Mouse (Mus musculus) E14TG2a.4 (cell line): ENCODE data around the gene Ksr1.
A peak's percentile ranks its signal among the peaks of the same experiment; 100 is the strongest.

Source experiments
- H3K27me3 ChIP-seq: 2 replicates; pipeline ENCODE4 v1.6.1; 2014; ENCODE audit warnings: low read length, control low read depth; ENCODE audit not compliant: insufficient read depth
- H3K36me3 ChIP-seq: 2 replicates; pipeline ENCODE4 v1.6.1; 2014; ENCODE audit warnings: low read length, control low read depth; ENCODE audit not compliant: insufficient read depth
- H3K4me1 ChIP-seq: replicated peaks from 2 replicates; pipeline ENCODE4 v1.6.1; 2014; ENCODE audit warnings: low read depth, low read length, control low read depth
- H3K4me3 ChIP-seq: replicated peaks from 2 replicates; pipeline ENCODE4 v1.5.1; 2014; ENCODE audit warnings: mild to moderate bottlenecking, low read length
- H3K9me3 ChIP-seq: 2 replicates; pipeline ENCODE4 v1.6.1; 2014; ENCODE audit warnings: low read length, control low read depth
- CTCF ChIP-seq: conservative IDR thresholded peaks from 2 replicates; pipeline ENCODE4 v1.5.1; 2014; ENCODE audit warnings: low read length
- NANOG ChIP-seq: IDR thresholded peaks from 2 replicates; pipeline ENCODE4 v1.6.1; 2014; ENCODE audit warnings: borderline replicate concordance, low read length, mixed read lengths
- POU5F1 ChIP-seq: IDR thresholded peaks from 2 replicates; pipeline ENCODE4 v1.6.1; 2014; ENCODE audit warnings: low read length, borderline replicate concordance

Ksr1 gene

DNA sequence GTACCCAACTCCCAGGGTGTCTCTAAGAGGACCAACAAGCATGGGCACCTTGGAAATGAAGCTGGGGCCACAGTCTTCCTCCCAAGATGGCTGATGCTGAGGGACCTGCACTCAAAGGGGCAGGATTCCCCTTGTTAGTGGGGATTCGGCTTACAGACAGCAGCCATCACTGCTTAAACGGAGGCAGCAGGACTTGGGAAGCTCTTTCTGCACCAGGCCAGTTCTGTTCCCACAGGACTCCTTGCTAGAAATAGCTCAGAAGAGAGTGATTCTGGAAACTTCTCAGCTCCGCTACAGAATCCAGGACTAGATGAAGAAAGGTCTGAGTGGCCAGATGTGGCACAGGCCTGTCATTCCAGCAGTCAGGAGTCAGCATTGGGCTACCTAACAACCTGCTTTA, 19.2 kb downstream of the Ksr1 start:
- no peaks in the 10 kb centered on the region for H3K36me3 ChIP-seq
- H3K9me3 ChIP-seq, result no peaks in the 10 kb centered on the region
- peaks cover 70% of the 10 kb centered on the region for H3K4me1 ChIP-seq
- no peak for TF ChIP-seq CTCF
- TF ChIP-seq NANOG, result no peak
- TF ChIP-seq POU5F1, result no peak
- H3K4me3 ChIP-seq, result no peak overlapping the region
- H3K27me3 ChIP-seq, result no peaks in the 10 kb centered on the region

DNA sequence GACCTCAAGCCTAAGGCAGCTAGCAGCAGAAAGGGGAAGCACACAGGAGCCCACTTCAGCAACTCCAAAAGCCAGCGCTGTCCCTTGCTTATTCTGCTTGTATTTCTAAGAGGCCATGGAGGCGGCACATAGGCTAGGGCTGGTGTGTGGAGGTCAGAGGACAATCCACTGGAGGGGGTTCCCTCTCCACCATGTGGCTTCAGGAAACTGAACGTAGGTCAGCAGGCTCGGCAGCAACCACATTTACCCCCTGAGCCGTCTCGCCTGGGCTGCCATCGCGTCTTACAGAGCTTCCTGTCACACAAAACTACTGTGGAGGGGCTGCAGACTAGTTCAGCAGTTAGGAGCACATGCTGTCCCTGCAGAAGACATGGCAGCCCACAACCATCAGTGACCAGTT, 20.4 kb downstream of the Ksr1 start:
- Histone ChIP-seq H3K4me1 (peaks cover 65% of the 10 kb centered on the region), H3K9me3 (no peaks in the 10 kb centered on the region), H3K27me3 (no peaks in the 10 kb centered on the region), H3K36me3 (no peaks in the 10 kb centered on the region), H3K4me3 (no peak overlapping the region)
- no peak for TF ChIP-seq CTCF
- no peak for TF ChIP-seq NANOG
- TF ChIP-seq POU5F1, result no peak

DNA sequence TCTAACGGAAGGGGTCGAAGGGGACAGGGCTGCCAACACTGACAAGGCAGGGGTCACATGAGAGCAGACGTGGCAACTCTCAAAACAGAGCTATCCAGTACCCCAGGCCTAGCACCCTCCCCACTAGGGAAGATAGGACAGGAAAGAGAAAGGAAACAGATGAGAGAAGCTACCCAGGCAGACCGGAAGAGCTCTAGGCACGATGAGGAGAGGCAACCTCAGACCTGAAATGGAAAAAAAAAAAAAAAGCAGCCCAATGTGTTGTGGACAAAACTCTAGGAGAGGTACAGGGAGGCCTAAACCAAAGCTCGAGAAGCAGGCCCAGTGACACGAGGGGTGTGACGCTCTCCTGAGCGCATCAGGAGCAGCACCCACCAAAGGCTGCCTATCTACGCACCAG, 23.7 kb downstream of the Ksr1 start:
- peaks cover 54% of the 10 kb centered on the region for H3K4me1 ChIP-seq
- H3K9me3 ChIP-seq, result no peaks in the 10 kb centered on the region
- no peak overlapping the region for H3K4me3 ChIP-seq
- TF ChIP-seq POU5F1, result no peak
- no peak for TF ChIP-seq NANOG
- TF ChIP-seq CTCF, result no peak
- no peaks in the 10 kb centered on the region for H3K27me3 ChIP-seq
- no peaks in the 10 kb centered on the region for H3K36me3 ChIP-seq

DNA sequence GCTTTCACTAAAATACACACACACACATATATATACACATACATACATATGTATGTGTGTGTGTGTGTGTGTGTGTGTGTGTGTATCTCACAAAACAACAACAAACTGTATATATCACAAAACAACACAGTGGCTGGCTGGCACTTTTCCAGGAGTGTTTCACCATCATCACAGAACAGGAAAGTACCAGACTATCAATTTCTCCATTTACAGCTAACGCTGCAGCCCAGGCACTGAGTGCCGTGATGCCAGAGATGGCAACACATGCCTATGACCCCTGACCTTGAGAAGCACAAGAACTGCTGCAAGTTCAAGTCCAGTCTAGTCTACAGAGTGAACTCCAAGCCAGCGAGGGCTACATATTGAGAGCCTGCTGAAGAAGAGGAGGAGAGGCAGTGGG, 26.1 kb downstream of the Ksr1 start:
- H3K4me1 ChIP-seq, result peaks cover 36% of the 10 kb centered on the region
- TF ChIP-seq NANOG (no peak), CTCF (no peak), POU5F1 (no peak)
- H3K4me3 ChIP-seq, result no peak overlapping the region
- no peaks in the 10 kb centered on the region for H3K36me3 ChIP-seq
- no peaks in the 10 kb centered on the region for H3K27me3 ChIP-seq
- H3K9me3 ChIP-seq, result no peaks in the 10 kb centered on the region

DNA sequence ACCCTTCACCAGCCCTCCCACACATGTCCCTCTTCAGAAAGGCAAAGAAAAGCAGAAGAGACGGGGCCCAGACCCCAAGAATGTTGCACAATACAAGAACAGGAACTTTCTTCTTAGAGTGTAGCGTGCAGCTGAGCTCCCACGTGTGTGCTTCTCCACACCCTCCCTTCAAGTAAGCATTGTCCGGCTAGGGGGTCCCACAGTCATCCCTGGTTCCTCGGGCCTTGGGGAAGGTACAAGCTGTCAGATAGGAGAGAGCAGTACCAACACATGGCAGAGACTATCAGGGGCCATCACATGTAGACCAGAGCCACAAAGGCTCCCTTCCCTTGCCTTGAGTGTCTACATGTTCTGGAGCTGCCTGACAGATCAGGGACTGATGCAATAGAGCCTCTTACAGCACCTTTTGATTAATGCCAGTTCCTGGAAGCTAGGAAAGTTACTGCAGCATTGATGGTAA, 27.3 kb downstream of the Ksr1 start:
- Histone ChIP-seq H3K4me1 (peaks cover 41% of the 10 kb centered on the region), H3K27me3 (no peaks in the 10 kb centered on the region), H3K9me3 (no peaks in the 10 kb centered on the region), H3K36me3 (no peaks in the 10 kb centered on the region), H3K4me3 (no peak overlapping the region)
- TF ChIP-seq NANOG (no peak), POU5F1 (no peak)

DNA sequence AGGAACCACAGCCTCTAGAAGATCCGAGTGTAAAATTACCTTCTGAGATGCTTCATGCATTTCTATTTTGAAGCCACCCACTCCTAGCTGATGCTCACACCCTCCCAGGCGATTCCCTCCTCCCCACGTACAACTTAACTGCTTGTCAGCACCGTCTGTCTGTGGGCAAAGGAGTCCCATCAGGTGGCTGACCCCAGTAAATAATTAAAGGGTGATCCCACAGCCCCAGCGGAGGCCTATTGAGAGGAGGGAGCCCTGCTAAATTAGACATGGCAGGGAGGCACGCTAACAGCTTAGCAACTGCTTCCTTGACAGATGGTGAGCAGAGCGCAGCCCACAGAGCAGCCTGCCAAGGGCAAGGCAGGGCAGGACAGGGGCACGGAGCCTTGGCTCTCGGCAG, 29.5 kb downstream of the Ksr1 start:
- Histone ChIP-seq H3K4me1 (peaks cover 51% of the 10 kb centered on the region), H3K36me3 (no peaks in the 10 kb centered on the region), H3K27me3 (no peaks in the 10 kb centered on the region), H3K4me3 (no peak overlapping the region), H3K9me3 (no peaks in the 10 kb centered on the region)
- TF ChIP-seq CTCF, result no peak
- no peak for TF ChIP-seq NANOG
- TF ChIP-seq POU5F1, result no peak

DNA sequence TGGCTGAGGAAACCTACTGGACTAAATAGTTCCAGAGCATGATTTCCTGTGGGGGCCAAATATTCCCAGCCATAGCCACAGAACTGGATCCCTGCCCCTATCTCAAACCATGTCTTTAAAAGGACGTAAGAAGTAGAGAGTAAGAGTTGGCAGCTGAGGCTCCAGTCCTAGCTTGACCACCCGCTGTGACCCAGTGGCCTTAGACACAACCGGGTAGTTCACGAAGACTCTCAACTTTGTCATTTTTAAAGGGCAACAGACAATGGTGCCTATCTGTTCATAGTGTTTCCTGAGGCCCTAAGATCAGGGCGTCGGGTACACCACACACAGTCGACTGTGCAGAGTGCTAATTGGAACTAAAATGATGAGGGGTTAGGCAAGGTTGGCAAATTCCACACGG, 30.5 kb downstream of the Ksr1 start:
- H3K9me3 ChIP-seq, result no peaks in the 10 kb centered on the region
- H3K4me1 ChIP-seq, result peaks cover 44% of the 10 kb centered on the region
- no peaks in the 10 kb centered on the region for H3K27me3 ChIP-seq
- H3K36me3 ChIP-seq, result no peaks in the 10 kb centered on the region
- no peak overlapping the region for H3K4me3 ChIP-seq
- TF ChIP-seq POU5F1 (no peak), NANOG (no peak), CTCF (no peak)

DNA sequence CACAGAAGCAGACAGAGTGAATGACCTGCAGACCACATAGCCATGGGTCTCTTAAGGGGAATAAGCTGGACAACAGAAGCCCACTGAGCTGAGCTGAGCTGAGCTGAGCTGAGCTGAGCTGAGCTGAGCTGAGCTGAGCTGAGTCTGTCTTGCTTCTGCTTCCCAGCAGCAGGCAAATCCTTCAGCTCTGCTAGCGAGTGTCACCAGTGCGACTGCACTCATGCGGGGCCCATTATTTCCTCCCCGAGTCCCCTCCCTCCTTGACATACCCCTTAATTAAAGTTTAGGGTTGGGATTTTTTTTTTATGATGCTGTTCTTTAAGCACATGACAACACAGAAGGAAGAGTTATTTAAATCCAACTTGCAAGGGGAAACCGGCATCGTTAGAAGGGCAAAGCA, 32.1 kb downstream of the Ksr1 start:
- H3K36me3 ChIP-seq, result no peaks in the 10 kb centered on the region
- H3K4me3 ChIP-seq, result no peak overlapping the region
- peaks cover 32% of the 10 kb centered on the region for H3K4me1 ChIP-seq
- H3K9me3 ChIP-seq, result no peaks in the 10 kb centered on the region
- no peaks in the 10 kb centered on the region for H3K27me3 ChIP-seq
- no peak for TF ChIP-seq POU5F1
- TF ChIP-seq CTCF, result no peak
- TF ChIP-seq NANOG, result no peak

DNA sequence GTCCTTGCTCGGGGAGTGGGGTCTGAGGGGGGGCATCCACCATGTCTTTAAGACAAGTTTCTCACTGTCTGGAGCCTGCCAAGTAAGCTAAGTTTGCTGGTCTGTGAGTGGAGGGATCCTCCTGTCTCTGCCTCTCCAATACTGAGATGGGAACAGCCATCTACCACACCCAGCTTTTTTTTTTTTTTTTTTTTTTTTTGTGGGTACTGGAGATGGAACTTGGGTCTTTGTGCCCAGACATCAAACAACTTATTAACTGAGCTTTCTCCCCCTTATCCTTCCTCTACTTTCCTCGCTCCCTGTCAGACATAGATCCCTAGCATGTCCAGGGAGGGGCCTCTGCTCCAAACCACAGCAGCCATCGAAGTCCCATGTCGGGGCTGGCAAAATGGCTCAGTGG, 32.8 kb downstream of the Ksr1 start:
- H3K4me1 ChIP-seq, result peaks cover 25% of the 10 kb centered on the region
- no peaks in the 10 kb centered on the region for H3K36me3 ChIP-seq
- H3K27me3 ChIP-seq, result no peaks in the 10 kb centered on the region
- no peaks in the 10 kb centered on the region for H3K9me3 ChIP-seq
- no peak for TF ChIP-seq NANOG
- TF ChIP-seq CTCF, result no peak
- H3K4me3 ChIP-seq, result no peak overlapping the region

DNA sequence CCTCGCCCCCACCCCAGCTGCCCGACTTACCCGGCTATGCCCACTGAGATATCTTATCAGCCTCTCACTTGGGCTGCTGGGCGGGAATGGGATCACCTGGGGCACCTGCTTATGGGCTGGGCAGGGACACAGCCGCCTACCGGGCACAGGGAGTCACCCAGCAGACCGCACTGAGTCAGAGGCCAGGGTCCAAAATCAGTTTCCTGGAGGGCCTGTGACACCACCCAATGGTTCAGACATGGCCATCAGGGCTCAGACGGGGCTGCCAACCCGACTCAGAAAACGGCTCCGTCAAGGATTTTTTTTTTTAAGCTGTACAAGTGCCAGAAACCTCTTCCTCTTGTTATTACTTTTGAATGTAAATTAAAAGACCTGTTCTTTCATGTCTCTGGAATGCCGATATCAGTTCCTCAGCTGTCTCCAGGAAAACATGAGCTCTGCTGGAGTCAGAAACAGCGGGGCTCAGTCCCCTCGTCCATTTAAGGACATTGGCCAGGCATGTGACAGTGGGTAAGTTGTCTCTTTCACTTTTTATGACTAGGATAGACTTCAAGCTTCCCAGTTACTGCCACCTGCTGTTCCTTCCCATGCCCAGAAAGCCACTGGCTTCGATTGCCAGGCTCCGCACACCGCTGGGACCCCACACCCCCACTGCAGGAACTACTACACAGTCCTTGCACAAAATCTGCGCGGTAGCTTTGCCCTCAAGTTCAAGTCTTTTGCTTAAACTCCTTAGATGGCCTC, 33.5 kb downstream of the Ksr1 start:
- no peaks in the 10 kb centered on the region for H3K9me3 ChIP-seq
- TF ChIP-seq POU5F1, result no peak
- TF ChIP-seq CTCF, result no peak
- no peak for TF ChIP-seq NANOG
- peaks cover 25% of the 10 kb centered on the region for H3K4me1 ChIP-seq
- no peaks in the 10 kb centered on the region for H3K36me3 ChIP-seq
- peak overlapping the region; percentile 46 for H3K4me3 ChIP-seq
- H3K27me3 ChIP-seq, result no peaks in the 10 kb centered on the region
